Mouse (Mus musculus): ENCODE measurements around the gene Pnmal1.

DNA sequence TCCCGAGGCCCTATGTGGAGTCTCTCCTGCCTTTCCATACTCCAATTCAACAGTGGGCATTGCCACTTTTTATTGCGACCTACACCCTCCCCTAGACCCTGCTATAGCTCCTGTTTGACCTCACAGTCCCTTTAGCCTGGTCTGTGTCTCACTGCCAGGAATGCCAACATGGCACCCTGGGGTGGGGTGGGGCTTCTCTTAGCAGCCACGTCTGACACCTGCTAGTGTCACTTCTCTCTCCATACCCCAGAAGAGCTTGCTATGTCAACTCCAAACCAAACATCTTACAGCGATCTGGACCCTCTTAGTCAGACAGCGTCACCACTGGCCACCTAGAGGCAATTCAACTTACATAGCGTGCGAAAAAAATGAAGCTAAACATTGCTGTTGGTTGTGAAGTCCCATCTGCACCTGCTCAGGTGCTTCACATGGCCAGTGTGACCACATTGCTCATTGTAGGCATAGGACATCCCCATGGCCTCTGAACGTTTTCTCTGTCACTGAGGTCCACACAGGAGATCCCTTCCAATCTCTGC is 10.5 kb upstream of the Pnmal1 start:
- no peak for TF ChIP-seq CTCF (IDR thresholded peaks at IDR 0.05; ENCODE audit: low read depth)
- no peak for TF ChIP-seq EP300 (optimal IDR thresholded peaks at IDR 0.05)

Data from stomach, postnatal 0 days (tissue).